Mouse (Mus musculus): ENCODE results near the gene Fgf18. TPM values are rescaled to one million over a fixed set of nuclear protein-coding genes. Genes with fewer than 3 reads are reported as not detected.

The Fgf18 gene
- polyA plus RNA-seq, 1 experiment: 0.12 TPM

DNA sequence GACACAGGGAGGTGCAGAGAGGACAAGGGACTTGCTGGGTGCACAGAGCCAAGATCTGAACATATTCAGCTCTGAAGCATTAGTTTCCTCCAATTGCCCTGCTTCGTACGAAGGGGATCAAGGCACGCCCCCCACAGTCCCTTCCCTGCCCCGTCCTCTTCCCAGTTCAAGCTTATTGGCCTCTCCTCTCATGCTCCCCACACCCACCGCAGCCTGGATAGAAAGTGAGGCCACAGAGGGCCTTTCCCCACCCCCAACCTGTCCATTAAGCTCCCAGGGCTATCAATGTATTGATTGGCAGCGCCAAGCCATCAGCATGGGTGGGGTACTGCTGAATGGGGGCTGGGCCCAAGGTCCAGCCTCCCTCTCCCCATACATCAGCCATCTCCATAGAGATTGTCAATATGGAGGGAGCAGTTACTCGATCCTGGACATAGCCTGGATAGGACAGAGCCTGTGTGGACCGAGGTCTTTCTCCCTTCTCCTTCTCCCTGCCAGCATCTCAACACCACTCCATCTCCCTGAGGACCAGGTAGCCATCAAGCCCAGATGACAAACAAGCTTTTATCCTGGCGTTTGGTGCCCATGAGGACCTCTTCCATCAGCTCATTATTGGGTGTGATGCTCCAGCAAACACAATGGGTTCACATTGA, 7.6 kb downstream of the Fgf18 start:
- H3ac ChIP-seq (ENCODE audit: control insufficient read depth, insufficient read length, low read depth): no peak overlapping the region
- no peaks in the 10 kb centered on the region for H3K27me3 ChIP-seq (ENCODE audit: control insufficient read depth, insufficient read depth, insufficient read length)
- H3K79me2 ChIP-seq (ENCODE audit: control insufficient read depth, insufficient read depth): no peaks in the 10 kb centered on the region
- TF ChIP-seq FOSL1 (IDR thresholded peaks at IDR 0.05; ENCODE audit: insufficient read depth, low read length, poor library complexity, severe bottlenecking) (no peak), MAX (IDR thresholded peaks at IDR 0.05) (no peak), CTCF (IDR thresholded peaks at IDR 0.05; ENCODE audit: control insufficient read depth, insufficient read depth, insufficient read length) (no peak)
- no peaks in the 10 kb centered on the region for H3K36me3 ChIP-seq (ENCODE audit: control insufficient read depth, insufficient read depth)
- no peak overlapping the region for H3K4me3 ChIP-seq (ENCODE audit: insufficient read depth, poor library complexity, severe bottlenecking)
- no peaks in the 10 kb centered on the region for H3K79me3 ChIP-seq (ENCODE audit: low read depth)

DNA sequence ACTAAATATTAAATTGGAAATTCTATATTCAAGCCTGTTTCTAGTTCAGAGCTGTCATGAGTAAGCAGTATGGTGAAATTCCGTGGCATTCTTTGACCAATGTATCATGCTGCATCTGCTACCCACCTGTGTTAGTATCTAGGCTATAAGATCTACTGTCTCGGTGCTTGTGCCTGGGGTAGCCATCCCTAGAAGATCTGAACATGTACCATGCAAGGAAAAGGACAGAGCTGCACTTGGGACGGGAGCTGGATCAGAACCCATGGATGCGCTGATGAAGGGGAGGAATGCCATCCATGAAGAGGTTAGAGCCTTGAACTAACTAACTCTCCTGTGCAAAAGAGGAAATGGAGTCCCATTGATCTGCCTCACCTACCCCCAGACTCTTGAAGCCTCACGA, 8.5 kb downstream of the Fgf18 start:
- Histone ChIP-seq H3K79me2 (ENCODE audit: control insufficient read depth, insufficient read depth) (no peaks in the 10 kb centered on the region), H3K27me3 (ENCODE audit: control insufficient read depth, insufficient read depth, insufficient read length) (no peaks in the 10 kb centered on the region), H3K79me3 (ENCODE audit: low read depth) (no peaks in the 10 kb centered on the region), H3ac (ENCODE audit: control insufficient read depth, insufficient read length, low read depth) (no peak overlapping the region), H3K4me3 (ENCODE audit: insufficient read depth, poor library complexity, severe bottlenecking) (no peak overlapping the region), H3K36me3 (ENCODE audit: control insufficient read depth, insufficient read depth) (no peaks in the 10 kb centered on the region)
- TF ChIP-seq MYOG (IDR thresholded peaks at IDR 0.05; ENCODE audit: control insufficient read depth, extremely low read depth, insufficient read length) (no peak), MAX (IDR thresholded peaks at IDR 0.05) (no peak), CEBPB (IDR thresholded peaks at IDR 0.05; ENCODE audit: low read depth) (no peak), CTCF (IDR thresholded peaks at IDR 0.05; ENCODE audit: control insufficient read depth, insufficient read depth, insufficient read length) (no peak), USF1 (IDR thresholded peaks at IDR 0.05; ENCODE audit: low read depth) (no peak), MYOD1 (IDR thresholded peaks at IDR 0.05; ENCODE audit: control insufficient read depth, insufficient read length, low read depth) (no peak), FOSL1 (IDR thresholded peaks at IDR 0.05; ENCODE audit: insufficient read depth, low read length, poor library complexity, severe bottlenecking) (no peak)

DNA sequence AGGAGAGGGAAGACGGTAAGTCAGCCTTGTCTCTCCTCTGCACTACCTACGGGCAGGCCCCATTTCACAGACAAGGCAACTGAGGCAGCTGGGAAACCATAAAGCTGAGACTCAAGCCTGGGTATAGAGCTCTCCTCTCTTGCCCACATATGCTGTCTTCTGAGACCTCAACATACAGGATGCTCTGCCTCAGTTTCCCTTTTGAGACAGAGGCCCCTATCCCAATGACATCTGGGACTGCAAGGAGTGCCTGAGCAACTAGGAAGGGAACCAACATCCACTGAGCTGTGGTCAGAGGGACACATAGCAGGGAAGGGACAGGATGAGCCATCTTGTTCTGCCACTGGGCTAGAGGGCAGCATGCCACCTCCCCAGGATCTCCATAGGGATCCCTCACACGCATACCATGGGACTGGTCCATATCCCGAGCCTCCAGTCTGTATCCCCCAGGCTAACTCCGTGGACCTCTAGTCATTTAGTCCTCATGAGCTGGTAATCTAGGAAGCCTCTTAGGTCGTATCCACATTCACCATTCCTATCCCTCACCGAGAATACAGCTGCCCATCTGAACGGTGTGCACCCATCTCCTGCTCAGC, 12.7 kb downstream of the Fgf18 start:
- no peak overlapping the region for H3ac ChIP-seq (ENCODE audit: control insufficient read depth, insufficient read length, low read depth)
- TF ChIP-seq CTCF (IDR thresholded peaks at IDR 0.05; ENCODE audit: control insufficient read depth, insufficient read depth, insufficient read length) (no peak), MAX (IDR thresholded peaks at IDR 0.05) (no peak), USF1 (IDR thresholded peaks at IDR 0.05; ENCODE audit: low read depth) (no peak), MYOD1 (IDR thresholded peaks at IDR 0.05; ENCODE audit: control insufficient read depth, insufficient read length, low read depth) (no peak), FOSL1 (IDR thresholded peaks at IDR 0.05; ENCODE audit: insufficient read depth, low read length, poor library complexity, severe bottlenecking) (no peak), CEBPB (IDR thresholded peaks at IDR 0.05; ENCODE audit: low read depth) (no peak)

DNA sequence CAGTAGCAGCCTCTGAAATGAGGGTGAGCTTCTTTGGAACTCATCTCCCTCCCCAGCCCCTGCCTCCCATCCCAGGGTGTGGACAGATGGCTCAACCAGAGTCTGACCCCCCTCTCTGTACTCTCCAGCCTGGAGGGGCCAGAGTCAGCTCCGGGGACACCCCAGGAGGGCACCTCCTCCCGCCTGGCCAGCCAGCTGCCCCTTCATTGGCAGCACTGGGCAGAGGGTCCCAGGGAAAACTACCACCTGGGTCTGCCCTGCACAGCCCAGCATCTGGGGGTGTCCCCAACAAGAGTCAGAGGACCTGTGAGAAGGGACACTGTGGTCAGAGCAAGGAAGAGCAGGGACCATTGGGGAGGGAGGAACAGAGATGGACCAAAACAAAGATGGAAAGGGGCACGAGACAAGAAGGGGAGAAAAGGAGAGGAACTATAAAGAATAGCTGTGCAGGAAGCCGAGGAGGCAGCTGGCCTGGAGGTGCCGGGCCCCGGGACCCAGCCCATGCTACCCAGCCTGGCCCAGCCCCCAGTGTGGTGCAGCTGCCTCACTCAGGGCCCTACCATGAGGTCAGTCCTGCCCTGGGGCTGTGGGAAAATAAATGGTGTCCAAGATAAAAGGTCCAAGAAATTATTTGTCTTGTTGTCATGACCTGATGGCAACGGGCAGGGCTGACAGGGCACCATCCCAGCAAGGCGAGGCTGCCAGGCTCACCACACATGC, 14.4 kb downstream of the Fgf18 start:
- Histone ChIP-seq H3K79me3 (ENCODE audit: low read depth) (no peaks in the 10 kb centered on the region), H3K4me3 (ENCODE audit: insufficient read depth, poor library complexity, severe bottlenecking) (no peak overlapping the region), H3K27me3 (ENCODE audit: control insufficient read depth, insufficient read depth, insufficient read length) (no peaks in the 10 kb centered on the region), H3K79me2 (ENCODE audit: control insufficient read depth, insufficient read depth) (no peaks in the 10 kb centered on the region), H3K36me3 (ENCODE audit: control insufficient read depth, insufficient read depth) (no peaks in the 10 kb centered on the region), H3ac (ENCODE audit: control insufficient read depth, insufficient read length, low read depth) (no peak overlapping the region)
- TF ChIP-seq MAX (IDR thresholded peaks at IDR 0.05): no peak
- TF ChIP-seq MYOD1 (IDR thresholded peaks at IDR 0.05; ENCODE audit: control insufficient read depth, insufficient read length, low read depth): no peak
- TF ChIP-seq CTCF (IDR thresholded peaks at IDR 0.05; ENCODE audit: control insufficient read depth, insufficient read depth, insufficient read length): no peak
- TF ChIP-seq MYOG (IDR thresholded peaks at IDR 0.05; ENCODE audit: control insufficient read depth, extremely low read depth, insufficient read length): no peak
- no peak for TF ChIP-seq USF1 (IDR thresholded peaks at IDR 0.05; ENCODE audit: low read depth)
- no peak for TF ChIP-seq CEBPB (IDR thresholded peaks at IDR 0.05; ENCODE audit: low read depth)
- TF ChIP-seq FOSL1 (IDR thresholded peaks at IDR 0.05; ENCODE audit: insufficient read depth, low read length, poor library complexity, severe bottlenecking): no peak

More for the DNA sequence above, 12.7 kb downstream of the Fgf18 start:
- Histone ChIP-seq H3K79me3 (ENCODE audit: low read depth) (no peaks in the 10 kb centered on the region), H3K36me3 (ENCODE audit: control insufficient read depth, insufficient read depth) (no peaks in the 10 kb centered on the region), H3K27me3 (ENCODE audit: control insufficient read depth, insufficient read depth, insufficient read length) (no peaks in the 10 kb centered on the region), H3K4me3 (ENCODE audit: insufficient read depth, poor library complexity, severe bottlenecking) (no peak overlapping the region), H3K79me2 (ENCODE audit: control insufficient read depth, insufficient read depth) (no peaks in the 10 kb centered on the region)

DNA sequence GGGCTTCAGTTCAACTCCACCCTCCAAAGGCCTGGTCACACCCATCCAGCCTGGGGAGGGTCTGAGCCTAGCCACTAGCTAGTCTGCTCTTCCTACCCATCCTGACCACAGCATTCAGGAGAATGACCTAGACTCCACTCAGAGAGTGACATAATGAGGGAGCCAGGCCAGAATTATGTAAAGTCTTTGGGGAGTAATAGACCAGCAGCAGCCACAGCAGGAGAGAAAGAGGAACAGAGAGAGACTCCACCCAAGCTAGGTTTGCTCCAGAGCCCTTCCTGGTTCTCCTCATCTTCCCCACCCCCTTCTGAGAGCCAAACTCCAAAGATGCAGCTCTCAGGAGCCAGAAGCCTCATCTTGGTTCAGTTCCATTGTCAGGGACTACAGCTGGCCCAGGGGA, 20.1 kb downstream of the Fgf18 start:
- Histone ChIP-seq H3K36me3 (ENCODE audit: control insufficient read depth, insufficient read depth) (no peaks in the 10 kb centered on the region), H3K4me3 (ENCODE audit: insufficient read depth, poor library complexity, severe bottlenecking) (no peak overlapping the region), H3ac (ENCODE audit: control insufficient read depth, insufficient read length, low read depth) (no peak overlapping the region), H3K79me2 (ENCODE audit: control insufficient read depth, insufficient read depth) (no peaks in the 10 kb centered on the region), H3K27me3 (ENCODE audit: control insufficient read depth, insufficient read depth, insufficient read length) (no peaks in the 10 kb centered on the region), H3K79me3 (ENCODE audit: low read depth) (no peaks in the 10 kb centered on the region)
- TF ChIP-seq MYOG (IDR thresholded peaks at IDR 0.05; ENCODE audit: control insufficient read depth, extremely low read depth, insufficient read length): no peak
- TF ChIP-seq MAX (IDR thresholded peaks at IDR 0.05): no peak
- no peak for TF ChIP-seq FOSL1 (IDR thresholded peaks at IDR 0.05; ENCODE audit: insufficient read depth, low read length, poor library complexity, severe bottlenecking)
- no peak for TF ChIP-seq USF1 (IDR thresholded peaks at IDR 0.05; ENCODE audit: low read depth)
- TF ChIP-seq CTCF (IDR thresholded peaks at IDR 0.05; ENCODE audit: control insufficient read depth, insufficient read depth, insufficient read length): no peak
- TF ChIP-seq MYOD1 (IDR thresholded peaks at IDR 0.05; ENCODE audit: control insufficient read depth, insufficient read length, low read depth): no peak
- no peak for TF ChIP-seq CEBPB (IDR thresholded peaks at IDR 0.05; ENCODE audit: low read depth)
